Mouse (Mus musculus): ENCODE data around the gene Lrch3. TPM values are rescaled to one million over a fixed set of nuclear protein-coding genes. Genes with fewer than 3 reads are reported as not detected.
"Not testable (repeated sequence)": the region's sequence is repeated elsewhere in the genome, so short reads cannot be mapped to it uniquely, and the experiment has no call there.

The Lrch3 gene
- polyA plus RNA-seq, 1 experiment: 9.0 TPM

DNA sequence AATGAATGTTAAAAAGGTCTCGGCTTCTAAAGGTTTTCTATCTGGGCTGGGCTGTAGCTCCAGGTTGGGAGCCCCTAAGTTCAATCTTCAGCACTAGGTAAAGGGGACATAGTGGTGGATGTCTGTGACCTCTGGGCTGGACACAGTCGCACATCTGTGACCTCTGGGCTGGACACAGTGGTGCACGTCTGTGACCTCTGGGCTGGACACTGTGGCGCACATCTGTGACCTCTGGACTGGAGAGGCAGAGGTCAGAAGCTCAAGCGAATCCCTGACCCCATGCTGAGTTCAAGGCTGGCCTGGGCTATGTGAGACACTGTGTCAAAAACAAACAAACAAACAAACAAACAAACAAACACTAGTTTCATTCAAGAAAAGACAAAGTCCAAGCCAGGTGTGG, 43.7 kb upstream of the Lrch3 start:
- Histone ChIP-seq H3K4me3 (no peak overlapping the region), H3K79me2 (ENCODE audit: control insufficient read depth, insufficient read depth) (peaks cover 23% of the 10 kb centered on the region), H3ac (ENCODE audit: control insufficient read depth, insufficient read length) (no peak overlapping the region), H3K4me2 (ENCODE audit: low read depth) (no peak overlapping the region), H3K36me3 (ENCODE audit: control insufficient read depth, insufficient read depth) (no peaks in the 10 kb centered on the region), H3K27me3 (ENCODE audit: control insufficient read depth, insufficient read depth, insufficient read length) (no peaks in the 10 kb centered on the region)
- TF ChIP-seq MYOG (IDR thresholded peaks at IDR 0.05; ENCODE audit: control insufficient read depth in 1 of 3, insufficient read depth in 1 of 3, insufficient read length in 2 of 3, low read depth in 2 of 3): no peak
- no peak for TF ChIP-seq TCF3 (IDR thresholded peaks at IDR 0.05; ENCODE audit: insufficient read length, low read depth)
- TF ChIP-seq SRF (IDR thresholded peaks at IDR 0.05; ENCODE audit: control insufficient read depth, insufficient read length, low read depth): no peak
- TF ChIP-seq E2F4 (IDR thresholded peaks at IDR 0.05; ENCODE audit: insufficient read depth): no peak
- no peak for TF ChIP-seq POLR2AphosphoS2 (IDR thresholded peaks at IDR 0.05; ENCODE audit: insufficient read length, low read depth)
- no peak for TF ChIP-seq MAX (IDR thresholded peaks at IDR 0.05; ENCODE audit: low read depth)
- no peak for TF ChIP-seq TCF12 (IDR thresholded peaks at IDR 0.05; ENCODE audit: insufficient read depth, poor library complexity, severe bottlenecking)
- no peak for TF ChIP-seq MYOD1 (IDR thresholded peaks at IDR 0.05; ENCODE audit: control insufficient read depth in 1 of 3, insufficient read length in 2 of 3, low read depth in 2 of 3)
- no peak for TF ChIP-seq REST (IDR thresholded peaks at IDR 0.05; ENCODE audit: insufficient read depth, insufficient read length)
- no peak for TF ChIP-seq CEBPB (IDR thresholded peaks at IDR 0.05; ENCODE audit: insufficient read depth, poor library complexity, severe bottlenecking)
- no peak for TF ChIP-seq POLR2A (IDR thresholded peaks at IDR 0.05; ENCODE audit: insufficient read length, low read depth)
- TF ChIP-seq USF1 (IDR thresholded peaks at IDR 0.05; ENCODE audit: low read depth): no peak

DNA sequence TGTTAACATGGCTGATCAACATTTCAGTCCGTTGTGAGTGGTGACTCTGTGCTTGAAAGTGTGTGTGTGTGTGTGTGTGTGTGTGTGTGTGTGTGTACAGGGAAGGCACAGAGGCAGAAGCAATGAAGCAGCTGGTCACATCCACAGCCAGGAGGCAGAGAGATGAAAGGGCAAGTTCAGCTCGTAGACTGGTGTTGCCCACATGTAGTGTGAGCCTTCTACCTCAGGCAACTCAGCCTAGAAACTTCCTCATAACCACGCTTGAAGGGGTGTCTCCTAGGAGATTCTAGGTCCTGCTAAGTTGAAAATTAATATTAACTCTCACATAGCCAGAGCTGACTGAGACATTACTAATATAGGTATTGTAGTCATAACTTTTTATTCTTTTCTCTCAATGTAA, 40.5 kb upstream of the Lrch3 start:
- no peak overlapping the region for H3K4me2 ChIP-seq (ENCODE audit: low read depth)

DNA sequence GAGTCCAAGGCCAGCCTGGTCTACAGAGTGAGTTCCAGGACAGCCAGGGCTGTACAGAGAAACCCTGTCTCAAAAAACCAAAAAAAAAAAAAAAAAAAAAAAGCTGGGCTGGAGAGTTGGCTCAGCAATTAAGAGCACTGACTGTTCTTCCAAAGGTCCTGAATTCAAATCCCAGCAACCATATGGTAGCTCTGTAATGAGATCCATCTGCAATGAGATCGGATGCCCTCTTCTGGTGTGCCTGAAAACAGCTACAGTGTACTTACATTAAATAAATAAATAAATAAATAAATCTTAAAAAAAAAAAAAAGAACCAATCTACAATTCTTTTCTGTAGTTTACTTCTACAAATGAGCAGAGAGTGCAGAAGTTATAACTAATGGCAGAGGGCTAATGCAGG, 38.6 kb upstream of the Lrch3 start:
- not testable (repeated sequence) for H3K4me2 ChIP-seq (ENCODE audit: low read depth); H3K36me3 ChIP-seq (ENCODE audit: control insufficient read depth, insufficient read depth); H3K4me3 ChIP-seq; H3ac ChIP-seq (ENCODE audit: control insufficient read depth, insufficient read length); H3K27me3 ChIP-seq (ENCODE audit: control insufficient read depth, insufficient read depth, insufficient read length)
- H3K79me2 ChIP-seq (ENCODE audit: control insufficient read depth, insufficient read depth): peaks cover 27% of the 10 kb centered on the region

More for the DNA sequence above, 40.5 kb upstream of the Lrch3 start:
- H3K4me3 ChIP-seq: no peak overlapping the region
- no peak overlapping the region for H3ac ChIP-seq (ENCODE audit: control insufficient read depth, insufficient read length)
- no peak for TF ChIP-seq SRF (IDR thresholded peaks at IDR 0.05; ENCODE audit: control insufficient read depth, insufficient read length, low read depth)
- no peak for TF ChIP-seq USF1 (IDR thresholded peaks at IDR 0.05; ENCODE audit: low read depth)
- no peak for TF ChIP-seq CEBPB (IDR thresholded peaks at IDR 0.05; ENCODE audit: insufficient read depth, poor library complexity, severe bottlenecking)
- TF ChIP-seq MAX (IDR thresholded peaks at IDR 0.05; ENCODE audit: low read depth): no peak
- no peak for TF ChIP-seq TCF3 (IDR thresholded peaks at IDR 0.05; ENCODE audit: insufficient read length, low read depth)
- TF ChIP-seq REST (IDR thresholded peaks at IDR 0.05; ENCODE audit: insufficient read depth, insufficient read length): no peak
- no peak for TF ChIP-seq E2F4 (IDR thresholded peaks at IDR 0.05; ENCODE audit: insufficient read depth)
- no peak for TF ChIP-seq POLR2A (IDR thresholded peaks at IDR 0.05; ENCODE audit: insufficient read length, low read depth)
- no peak for TF ChIP-seq MYOD1 (IDR thresholded peaks at IDR 0.05; ENCODE audit: control insufficient read depth in 1 of 3, insufficient read length in 2 of 3, low read depth in 2 of 3)
- no peak for TF ChIP-seq TCF12 (IDR thresholded peaks at IDR 0.05; ENCODE audit: insufficient read depth, poor library complexity, severe bottlenecking)
- TF ChIP-seq POLR2AphosphoS2 (IDR thresholded peaks at IDR 0.05; ENCODE audit: insufficient read length, low read depth): no peak
- no peak for TF ChIP-seq MYOG (IDR thresholded peaks at IDR 0.05; ENCODE audit: control insufficient read depth in 1 of 3, insufficient read depth in 1 of 3, insufficient read length in 2 of 3, low read depth in 2 of 3)
- H3K27me3 ChIP-seq (ENCODE audit: control insufficient read depth, insufficient read depth, insufficient read length): no peaks in the 10 kb centered on the region
- peaks cover 8% of the 10 kb centered on the region for H3K79me2 ChIP-seq (ENCODE audit: control insufficient read depth, insufficient read depth)
- no peaks in the 10 kb centered on the region for H3K36me3 ChIP-seq (ENCODE audit: control insufficient read depth, insufficient read depth)

DNA sequence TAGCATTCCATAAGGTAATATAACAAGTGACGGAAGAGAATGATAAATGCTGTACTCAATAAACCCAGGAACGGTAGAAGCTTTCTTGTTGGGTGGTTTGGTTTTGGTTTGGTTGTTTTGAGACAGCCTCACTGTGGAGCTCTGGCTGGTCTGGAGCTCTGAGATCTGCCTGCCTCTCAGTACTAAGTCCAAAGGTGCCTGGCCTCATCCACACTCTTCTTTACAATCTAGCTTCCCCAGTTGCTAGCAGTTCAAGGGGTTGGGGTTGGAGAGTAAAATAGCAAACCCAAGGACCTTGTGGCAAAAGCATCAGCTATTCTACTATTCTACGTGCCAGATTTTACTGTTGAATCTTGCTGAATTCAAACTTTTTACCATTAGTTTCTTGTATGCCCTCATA, 38.1 kb upstream of the Lrch3 start:
- no peak overlapping the region for H3K4me3 ChIP-seq
- H3K79me2 ChIP-seq (ENCODE audit: control insufficient read depth, insufficient read depth): peaks cover 33% of the 10 kb centered on the region
- H3K27me3 ChIP-seq (ENCODE audit: control insufficient read depth, insufficient read depth, insufficient read length): no peaks in the 10 kb centered on the region
- TF ChIP-seq SRF (IDR thresholded peaks at IDR 0.05; ENCODE audit: control insufficient read depth, insufficient read length, low read depth) (no peak), MYOD1 (IDR thresholded peaks at IDR 0.05; ENCODE audit: control insufficient read depth in 1 of 3, insufficient read length in 2 of 3, low read depth in 2 of 3) (no peak), CEBPB (IDR thresholded peaks at IDR 0.05; ENCODE audit: insufficient read depth, poor library complexity, severe bottlenecking) (no peak), POLR2AphosphoS2 (IDR thresholded peaks at IDR 0.05; ENCODE audit: insufficient read length, low read depth) (no peak), E2F4 (IDR thresholded peaks at IDR 0.05; ENCODE audit: insufficient read depth) (no peak), POLR2A (IDR thresholded peaks at IDR 0.05; ENCODE audit: insufficient read length, low read depth) (no peak), REST (IDR thresholded peaks at IDR 0.05; ENCODE audit: insufficient read depth, insufficient read length) (no peak), MYOG (IDR thresholded peaks at IDR 0.05; ENCODE audit: control insufficient read depth in 1 of 3, insufficient read depth in 1 of 3, insufficient read length in 2 of 3, low read depth in 2 of 3) (no peak)
- H3ac ChIP-seq (ENCODE audit: control insufficient read depth, insufficient read length): no peak overlapping the region
- peaks cover 6% of the 10 kb centered on the region for H3K36me3 ChIP-seq (ENCODE audit: control insufficient read depth, insufficient read depth)
- H3K4me2 ChIP-seq (ENCODE audit: low read depth): peak overlapping the region; percentile 72

DNA sequence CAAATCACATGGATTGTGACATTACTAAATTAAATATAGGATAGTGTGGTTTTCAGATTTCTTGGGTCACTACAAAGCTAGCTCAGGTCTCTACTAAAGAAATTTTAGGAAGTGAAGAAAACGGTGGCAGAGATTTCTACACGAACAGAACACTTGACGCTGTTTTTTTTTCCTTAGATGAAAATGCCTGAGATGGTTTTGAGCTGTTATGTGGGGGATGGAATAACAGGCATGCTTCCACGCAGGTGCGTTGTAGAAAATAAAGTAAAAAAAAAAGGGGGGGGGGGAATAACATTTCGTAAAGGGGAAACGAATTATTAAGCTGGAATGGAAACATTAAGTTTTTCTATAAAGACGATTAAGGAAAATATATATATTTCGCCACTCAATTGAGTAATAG, 37.1 kb upstream of the Lrch3 start:
- peak overlapping the region; percentile 74 for H3ac ChIP-seq (ENCODE audit: control insufficient read depth, insufficient read length)
- H3K27me3 ChIP-seq (ENCODE audit: control insufficient read depth, insufficient read depth, insufficient read length): no peaks in the 10 kb centered on the region
- H3K4me2 ChIP-seq (ENCODE audit: low read depth): peak overlapping the region; percentile 72
- H3K36me3 ChIP-seq (ENCODE audit: control insufficient read depth, insufficient read depth): peaks cover 6% of the 10 kb centered on the region
- H3K79me2 ChIP-seq (ENCODE audit: control insufficient read depth, insufficient read depth): peaks cover 42% of the 10 kb centered on the region
- no peak for TF ChIP-seq REST (IDR thresholded peaks at IDR 0.05; ENCODE audit: insufficient read depth, insufficient read length)
- no peak for TF ChIP-seq MYOD1 (IDR thresholded peaks at IDR 0.05; ENCODE audit: control insufficient read depth in 1 of 3, insufficient read length in 2 of 3, low read depth in 2 of 3)
- H3K4me3 ChIP-seq: peak overlapping the region; percentile 64
